Mouse (Mus musculus) stomach, embryonic 15.5 days (tissue): ENCODE data around the gene Poldip3. TPM values are rescaled to one million over a fixed set of nuclear protein-coding genes. Genes with fewer than 3 reads are reported as not detected.
"Not testable (repeated sequence)": the region's sequence is repeated elsewhere in the genome, so short reads cannot be mapped to it uniquely, and the experiment has no call there.

ENCODE experiments used
- ATAC-seq: fragments of 200-750 bp; cut with Nextera tagmentation; 2 replicates; pipeline ENCODE4 v1.8.0; 2017; ENCODE audit warnings: low read depth, moderate number of reproducible peaks, moderate TSS enrichment; ENCODE audit not compliant: insufficient read depth, low FRiP score
- H3K27ac ChIP-seq: fragments of 300-500 bp; sonication (generic); 2 replicates; pipeline ENCODE4 v1.5.1; 2015; ENCODE audit warnings: mild to moderate bottlenecking, inconsistent platforms
- H3K27me3 ChIP-seq: fragments of 300-500 bp; sonication (generic); replicated peaks from 2 replicates; pipeline ENCODE4 v1.6.1; 2015; ENCODE audit warnings: inconsistent platforms
- H3K36me3 ChIP-seq: fragments of 300-500 bp; sonication (generic); 2 replicates; pipeline ENCODE4 v1.6.1; 2015; ENCODE audit warnings: inconsistent platforms
- H3K4me1 ChIP-seq: fragments of 300-500 bp; sonication (generic); 2 replicates; pipeline ENCODE4 v1.6.1; 2015; ENCODE audit warnings: inconsistent platforms
- H3K4me2 ChIP-seq: fragments of 300-500 bp; sonication (generic); 2 replicates; pipeline ENCODE4 v1.6.1; 2015; ENCODE audit warnings: mild to moderate bottlenecking, inconsistent platforms
- H3K4me3 ChIP-seq: fragments of 300-500 bp; sonication (generic); replicated peaks from 2 replicates; pipeline ENCODE4 v1.5.1; 2015; ENCODE audit warnings: inconsistent platforms
- H3K9ac ChIP-seq: fragments of 300-500 bp; sonication (generic); 2 replicates; pipeline ENCODE4 v1.6.1; 2015; ENCODE audit warnings: inconsistent platforms
- H3K9me3 ChIP-seq: fragments of 300-500 bp; sonication (generic); 2 replicates; pipeline ENCODE4 v1.6.1; 2016; ENCODE audit warnings: inconsistent platforms
- WGBS: fragments of 180-500 bp; shearing (Covaris S2); methylation state at CpG from one replicate; pipeline ENCODE4 v1.1.7; 2015; 5-methylcytosine and 5-hydroxymethylcytosine counted together
- polyA plus RNA-seq: library from polyadenylated mRNA; unstranded; fragments of >200 nt; fragmentation: Nextera tagmentation; extraction: Ambion mirVana; gene quantifications from 2 replicates; pipeline ENCODE4 v1.2.1, GENCODE M21; 2015

Gene Poldip3
- polyA plus RNA-seq, 1 experiment from 2014 or later = 112 TPM

- 2% methylated on average over 21 of the region's 21 CpGs for WGBS
- peak overlapping the region; percentile 87 for H3K9ac ChIP-seq
- H3K27ac ChIP-seq = peak overlapping the region; percentile 98
- peak overlapping the region; percentile 94 for H3K4me3 ChIP-seq
- H3K36me3 ChIP-seq = peaks cover 13% of the 10 kb centered on the region
- no peak for ATAC-seq
- H3K9me3 ChIP-seq = no peaks in the 10 kb centered on the region
- no peaks in the 10 kb centered on the region for H3K27me3 ChIP-seq
- peaks cover 13% of the 10 kb centered on the region for H3K4me1 ChIP-seq
- H3K4me2 ChIP-seq = peak overlapping the region; percentile 75
Observed at GRCm38 (mm10) chr15:83148395-83148794, 789 bp downstream of the Poldip3 start.

GRCm38 (mm10) chr15:83145541-83145940, 3.6 kb downstream of the Poldip3 start:
- Histone ChIP-seq H3K9ac (no peak overlapping the region), H3K27me3 (no peaks in the 10 kb centered on the region), H3K36me3 (peaks cover 13% of the 10 kb centered on the region), H3K4me1 (peaks cover 28% of the 10 kb centered on the region), H3K4me2 (no peak overlapping the region), H3K9me3 (no peaks in the 10 kb centered on the region), H3K4me3 (no peak overlapping the region), H3K27ac (no peak overlapping the region)
- 77% methylated on average over 6 of the region's 6 CpGs for WGBS
- ATAC-seq = no peak

GRCm38 (mm10) chr15:83142861-83143260, 6.3 kb downstream of the Poldip3 start:
- Histone ChIP-seq H3K4me2 (no peak overlapping the region), H3K4me3 (no peak overlapping the region), H3K4me1 (peaks cover 21% of the 10 kb centered on the region), H3K36me3 (peaks cover 18% of the 10 kb centered on the region), H3K9me3 (no peaks in the 10 kb centered on the region), H3K27me3 (no peaks in the 10 kb centered on the region), H3K9ac (no peak overlapping the region), H3K27ac (peak overlapping the region; percentile 68)
- ATAC-seq = no peak; the same call in 1 of the 2 replicates
- WGBS = 27% methylated on average over 5 of the region's 5 CpGs

- Histone ChIP-seq H3K4me1 (no peaks in the 10 kb centered on the region), H3K9me3 (no peaks in the 10 kb centered on the region), H3K4me3 (no peak overlapping the region), H3K4me2 (no peak overlapping the region), H3K27ac (no peak overlapping the region), H3K27me3 (no peaks in the 10 kb centered on the region), H3K9ac (no peak overlapping the region), H3K36me3 (peaks cover 58% of the 10 kb centered on the region)
- WGBS = 69% methylated on average over 2 of the region's 2 CpGs
- no peak for ATAC-seq
Observed at GRCm38 (mm10) chr15:83135654-83136053, 13.5 kb downstream of the Poldip3 start.

GRCm38 (mm10) chr15:83134671-83135070, 14.5 kb downstream of the Poldip3 start:
- H3K27ac ChIP-seq = no peak overlapping the region
- WGBS = 86% methylated on average over 6 of the region's 6 CpGs
- H3K4me3 ChIP-seq = no peak overlapping the region
- ATAC-seq = no peak
- no peaks in the 10 kb centered on the region for H3K4me1 ChIP-seq
- no peaks in the 10 kb centered on the region for H3K9me3 ChIP-seq
- no peak overlapping the region for H3K9ac ChIP-seq
- H3K4me2 ChIP-seq = no peak overlapping the region
- no peaks in the 10 kb centered on the region for H3K27me3 ChIP-seq
- peaks cover 68% of the 10 kb centered on the region for H3K36me3 ChIP-seq

- Histone ChIP-seq H3K27me3 (no peaks in the 10 kb centered on the region), H3K4me1 (no peaks in the 10 kb centered on the region), H3K27ac (no peak overlapping the region), H3K4me2 (no peak overlapping the region), H3K36me3 (peaks cover 75% of the 10 kb centered on the region), H3K4me3 (no peak overlapping the region), H3K9me3 (no peaks in the 10 kb centered on the region), H3K9ac (no peak overlapping the region)
- 87% methylated on average over 7 of the region's 7 CpGs for WGBS
- ATAC-seq = no peak
Observed at GRCm38 (mm10) chr15:83129530-83130231, 19.5 kb downstream of the Poldip3 start.

GRCm38 (mm10) chr15:83127037-83127436, 22.1 kb downstream of the Poldip3 start:
- 77% methylated on average over 3 of the region's 3 CpGs for WGBS
- not testable (repeated sequence) for H3K4me3 ChIP-seq, H3K4me2 ChIP-seq, H3K9me3 ChIP-seq, H3K4me1 ChIP-seq, H3K27ac ChIP-seq, ATAC-seq, H3K9ac ChIP-seq, H3K27me3 ChIP-seq
- H3K36me3 ChIP-seq = peaks cover 57% of the 10 kb centered on the region

GRCm38 (mm10) chr15:83126582-83126981, 22.6 kb downstream of the Poldip3 start:
- Histone ChIP-seq H3K4me1 (peaks cover 2% of the 10 kb centered on the region; the same call in 1 of the 2 replicates), H3K9ac (no peak overlapping the region), H3K9me3 (no peaks in the 10 kb centered on the region), H3K4me3 (no peak overlapping the region), H3K4me2 (no peak overlapping the region), H3K27me3 (no peaks in the 10 kb centered on the region), H3K36me3 (peaks cover 52% of the 10 kb centered on the region), H3K27ac (no peak overlapping the region)
- 94% methylated on average over 9 of the region's 9 CpGs for WGBS
- ATAC-seq = no peak

- H3K9ac ChIP-seq = no peak overlapping the region
- 61% methylated on average over 5 of the region's 5 CpGs for WGBS
- no peaks in the 10 kb centered on the region for H3K27me3 ChIP-seq
- no peaks in the 10 kb centered on the region for H3K9me3 ChIP-seq
- H3K4me2 ChIP-seq = no peak overlapping the region
- no peak for ATAC-seq
- H3K4me1 ChIP-seq = peaks cover 7% of the 10 kb centered on the region; the same call in 1 of the 2 replicates
- no peak overlapping the region for H3K4me3 ChIP-seq
- H3K27ac ChIP-seq = no peak overlapping the region
- peaks cover 37% of the 10 kb centered on the region for H3K36me3 ChIP-seq
Observed at GRCm38 (mm10) chr15:83124625-83125024, 24.6 kb downstream of the Poldip3 start.

- Histone ChIP-seq H3K36me3 (peaks cover 32% of the 10 kb centered on the region), H3K4me3 (peak within 1 kb of the TSS; percentile 99), H3K4me2 (peak within 1 kb of the TSS; percentile 75), H3K27ac (peak within 1 kb of the TSS; percentile 81), H3K4me1 (peaks cover 7% of the 10 kb centered on the region; the same call in 1 of the 2 replicates), H3K9me3 (no peaks in the 10 kb centered on the region), H3K9ac (peak within 1 kb of the TSS; percentile 65), H3K27me3 (no peaks in the 10 kb centered on the region)
- 8% methylated on average over 32 of the region's 32 CpGs for WGBS
- ATAC-seq = peak; percentile 93
Observed at GRCm38 (mm10) chr15:83122566-83123145, 26.5 kb downstream of the Poldip3 start, which contains the start of gene Rrp7a. TSS of gene Rrp7a (minus strand) at chr15:83122801.

GRCm38 (mm10) chr15:83121709-83122565, 27.2 kb downstream of the Poldip3 start:
- peak overlapping the region; percentile 65 for H3K9ac ChIP-seq
- peak overlapping the region; percentile 75 for H3K4me2 ChIP-seq
- H3K36me3 ChIP-seq = peaks cover 37% of the 10 kb centered on the region
- H3K4me3 ChIP-seq = peak overlapping the region; percentile 99
- H3K27me3 ChIP-seq = no peaks in the 10 kb centered on the region
- peak overlapping the region; percentile 81 for H3K27ac ChIP-seq
- peaks cover 7% of the 10 kb centered on the region; the same call in 1 of the 2 replicates for H3K4me1 ChIP-seq
- 3% methylated on average over 43 of the region's 43 CpGs for WGBS
- H3K9me3 ChIP-seq = no peaks in the 10 kb centered on the region
- ATAC-seq = peak; percentile 24
